Mouse (Mus musculus): Measurements from ENCODE around the gene Entr1.

DNA sequence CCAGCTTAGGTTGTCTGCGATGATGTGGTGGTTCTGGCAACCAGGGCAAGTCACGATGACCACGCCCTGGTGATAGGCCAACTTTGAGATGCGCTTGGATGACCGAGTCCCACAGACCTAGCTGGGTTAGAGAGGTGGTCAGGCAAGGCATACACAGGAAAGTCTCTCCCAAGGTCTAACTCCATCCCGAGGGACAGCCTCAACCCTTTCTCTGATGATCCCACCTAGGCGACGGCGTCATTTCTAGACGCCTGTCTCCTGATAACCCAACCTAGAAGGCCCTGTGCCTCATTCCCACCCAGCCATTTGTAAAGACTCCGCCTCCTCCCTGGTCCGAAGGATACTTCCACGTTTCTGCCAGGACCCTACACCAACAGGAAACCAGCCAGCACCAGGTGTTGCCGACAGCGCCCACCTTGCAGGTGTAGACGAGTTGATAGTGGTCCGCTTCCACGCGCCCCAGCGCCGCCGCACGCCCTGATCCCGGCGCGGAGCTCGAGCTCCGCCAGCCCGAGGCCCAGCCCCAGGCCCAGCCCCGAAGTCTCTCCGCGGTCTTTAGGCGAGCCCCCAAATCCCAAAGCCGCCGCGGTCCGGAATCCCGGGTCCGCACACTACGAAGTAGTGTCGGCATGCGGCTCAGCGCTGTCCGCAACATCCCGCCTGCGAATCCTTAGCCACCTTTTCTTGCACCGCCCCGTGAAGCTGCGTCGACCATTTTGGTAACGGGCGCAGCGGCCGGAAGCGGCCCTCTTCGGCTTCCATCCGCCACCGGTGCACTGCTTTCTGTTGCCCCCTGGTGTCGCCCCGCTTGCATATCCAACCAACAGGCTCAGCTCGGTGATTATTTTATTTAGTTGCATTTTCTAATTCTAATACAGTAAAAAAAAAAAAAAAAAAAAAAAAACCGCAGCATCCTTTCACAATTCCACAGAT is 37.5 kb downstream of the Entr1 start, which contains the start of gene Dnlz:
- TF ChIP-seq EP300 (IDR thresholded peaks at IDR 0.05; ENCODE audit: low read depth) (no peak), CTCF (IDR thresholded peaks at IDR 0.05; ENCODE audit: low read depth) (peak; percentile 83)
